Mouse (Mus musculus): ENCODE measurements at regions not wholly inside any gene's neighbourhood (a gene's known extent, or its start where the extent isn't known, plus 50 kb on each side); places are given as distances from the start of the nearest gene placed in this dataset.

GRCm38 (mm10) chr11:32965418-32965817 lies 141.0 kb upstream of the Smim23 start:
- no peaks in the 10 kb centered on the region; the same call in 1 of the 2 replicates for H3K4me1 ChIP-seq
- 62% methylated on average over 2 of the region's 2 CpGs for WGBS

GRCm38 (mm10) chr11:32963625-32964293 lies 139.4 kb upstream of the Smim23 start:
- no peak overlapping the region for H3K27ac ChIP-seq (replicated peaks)
- ATAC-seq (ENCODE audit: low FRiP score) = no peak
- H3K36me3 ChIP-seq = no peaks in the 10 kb centered on the region
- H3K4me2 ChIP-seq = no peak overlapping the region
- H3K9me3 ChIP-seq (replicated peaks) = no peaks in the 10 kb centered on the region
- H3K4me1 ChIP-seq = no peaks in the 10 kb centered on the region; the same call in 1 of the 2 replicates
- no peak overlapping the region for H3K9ac ChIP-seq (replicated peaks)
- WGBS = 21% methylated on average over 6 of the region's 6 CpGs
- no peak overlapping the region for H3K4me3 ChIP-seq (replicated peaks)
- no peaks in the 10 kb centered on the region for H3K27me3 ChIP-seq (replicated peaks)

More at GRCm38 (mm10) chr11:32965418-32965817, 141.0 kb upstream of the Smim23 start:
- Histone ChIP-seq H3K4me3 (replicated peaks) (no peak overlapping the region), H3K9me3 (replicated peaks) (no peaks in the 10 kb centered on the region), H3K27ac (replicated peaks) (no peak overlapping the region), H3K27me3 (replicated peaks) (no peaks in the 10 kb centered on the region), H3K4me2 (no peak overlapping the region), H3K9ac (replicated peaks) (no peak overlapping the region), H3K36me3 (no peaks in the 10 kb centered on the region)
- no peak for ATAC-seq (ENCODE audit: low FRiP score)

GRCm38 (mm10) chr11:32961600-32961999 lies 137.2 kb upstream of the Smim23 start:
- H3K9me3 ChIP-seq (replicated peaks) = no peaks in the 10 kb centered on the region
- 77% methylated on average over 3 of the region's 3 CpGs for WGBS
- no peak overlapping the region for H3K4me3 ChIP-seq (replicated peaks)
- H3K4me2 ChIP-seq = no peak overlapping the region
- H3K36me3 ChIP-seq = no peaks in the 10 kb centered on the region
- H3K4me1 ChIP-seq = no peaks in the 10 kb centered on the region; the same call in 1 of the 2 replicates
- no peaks in the 10 kb centered on the region for H3K27me3 ChIP-seq (replicated peaks)
- ATAC-seq (ENCODE audit: low FRiP score) = no peak
- H3K27ac ChIP-seq (replicated peaks) = no peak overlapping the region
- H3K9ac ChIP-seq (replicated peaks) = no peak overlapping the region

- ATAC-seq (ENCODE audit: low FRiP score) = no peak
Observed at GRCm38 (mm10) chr11:32958961-32959360, 134.6 kb upstream of the Smim23 start.

GRCm38 (mm10) chr11:32956993-32957392 lies 132.6 kb upstream of the Smim23 start:
- Histone ChIP-seq H3K36me3 (no peaks in the 10 kb centered on the region), H3K4me1 (no peaks in the 10 kb centered on the region), H3K4me2 (no peak overlapping the region), H3K27me3 (replicated peaks) (no peaks in the 10 kb centered on the region), H3K9me3 (replicated peaks) (no peaks in the 10 kb centered on the region), H3K27ac (replicated peaks) (no peak overlapping the region), H3K4me3 (replicated peaks) (no peak overlapping the region), H3K9ac (replicated peaks) (no peak overlapping the region)
- peak; percentile 70; the same call in 1 of the 2 replicates for ATAC-seq (ENCODE audit: low FRiP score)
- 38% methylated on average over 7 of the region's 7 CpGs for WGBS

More at GRCm38 (mm10) chr11:32958961-32959360, 134.6 kb upstream of the Smim23 start:
- Histone ChIP-seq H3K27ac (replicated peaks) (no peak overlapping the region), H3K9ac (replicated peaks) (no peak overlapping the region), H3K4me1 (no peaks in the 10 kb centered on the region; the same call in 1 of the 2 replicates), H3K9me3 (replicated peaks) (no peaks in the 10 kb centered on the region), H3K4me2 (no peak overlapping the region), H3K27me3 (replicated peaks) (no peaks in the 10 kb centered on the region), H3K4me3 (replicated peaks) (no peak overlapping the region), H3K36me3 (no peaks in the 10 kb centered on the region)
- WGBS = 25% methylated on average over 5 of the region's 5 CpGs

GRCm38 (mm10) chr11:32952271-32952670 lies 127.9 kb upstream of the Smim23 start:
- Histone ChIP-seq H3K27ac (replicated peaks) (no peak overlapping the region), H3K9ac (replicated peaks) (no peak overlapping the region), H3K27me3 (replicated peaks) (no peaks in the 10 kb centered on the region), H3K36me3 (no peaks in the 10 kb centered on the region), H3K4me2 (no peak overlapping the region), H3K4me3 (replicated peaks) (no peak overlapping the region), H3K4me1 (no peaks in the 10 kb centered on the region), H3K9me3 (replicated peaks) (no peaks in the 10 kb centered on the region)
- ATAC-seq (ENCODE audit: low FRiP score) = no peak

- 78% methylated on average over 4 of the region's 4 CpGs for WGBS
Observed at GRCm38 (mm10) chr11:32948132-32948531, 123.7 kb upstream of the Smim23 start.

GRCm38 (mm10) chr11:32946481-32947001 lies 122.1 kb upstream of the Smim23 start:
- no peak overlapping the region for H3K4me3 ChIP-seq (replicated peaks)
- H3K9me3 ChIP-seq (replicated peaks) = no peaks in the 10 kb centered on the region
- no peaks in the 10 kb centered on the region for H3K36me3 ChIP-seq
- H3K9ac ChIP-seq (replicated peaks) = no peak overlapping the region
- no peak overlapping the region for H3K27ac ChIP-seq (replicated peaks)
- no peak for ATAC-seq (ENCODE audit: low FRiP score)
- 71% methylated on average over 3 of the region's 3 CpGs for WGBS
- H3K27me3 ChIP-seq (replicated peaks) = no peaks in the 10 kb centered on the region
- H3K4me1 ChIP-seq = peaks cover 4% of the 10 kb centered on the region; the same call in 1 of the 2 replicates
- H3K4me2 ChIP-seq = no peak overlapping the region

More at GRCm38 (mm10) chr11:32948132-32948531, 123.7 kb upstream of the Smim23 start:
- no peak overlapping the region for H3K4me3 ChIP-seq (replicated peaks)
- no peaks in the 10 kb centered on the region for H3K4me1 ChIP-seq
- H3K9ac ChIP-seq (replicated peaks) = no peak overlapping the region
- ATAC-seq (ENCODE audit: low FRiP score) = no peak
- H3K4me2 ChIP-seq = no peak overlapping the region
- H3K36me3 ChIP-seq = no peaks in the 10 kb centered on the region
- H3K27me3 ChIP-seq (replicated peaks) = no peaks in the 10 kb centered on the region
- H3K9me3 ChIP-seq (replicated peaks) = no peaks in the 10 kb centered on the region
- no peak overlapping the region for H3K27ac ChIP-seq (replicated peaks)

- Histone ChIP-seq H3K4me1 (peaks cover 8% of the 10 kb centered on the region; the same call in 1 of the 2 replicates), H3K27me3 (replicated peaks) (no peaks in the 10 kb centered on the region), H3K27ac (replicated peaks) (no peak overlapping the region), H3K4me3 (replicated peaks) (no peak overlapping the region), H3K36me3 (no peaks in the 10 kb centered on the region), H3K4me2 (no peak overlapping the region), H3K9ac (replicated peaks) (no peak overlapping the region), H3K9me3 (replicated peaks) (no peaks in the 10 kb centered on the region)
- WGBS = 91% methylated on average over 2 of the region's 2 CpGs
- no peak for ATAC-seq (ENCODE audit: low FRiP score)
Observed at GRCm38 (mm10) chr11:32945071-32945470, 120.7 kb upstream of the Smim23 start.

GRCm38 (mm10) chr11:32941331-32942009 lies 117.1 kb upstream of the Smim23 start:
- Histone ChIP-seq H3K36me3 (no peaks in the 10 kb centered on the region), H3K4me2 (no peak overlapping the region), H3K9me3 (replicated peaks) (no peaks in the 10 kb centered on the region), H3K27me3 (replicated peaks) (0 out of 2 replicates have a peak, but pooled peaks cover 3% of the 10 kb centered on the region), H3K9ac (replicated peaks) (no peak overlapping the region), H3K27ac (replicated peaks) (peak overlapping the region; percentile 65), H3K4me3 (replicated peaks) (no peak overlapping the region), H3K4me1 (peaks cover 8% of the 10 kb centered on the region; the same call in 1 of the 2 replicates)
- no peak for ATAC-seq (ENCODE audit: low FRiP score)
- WGBS = 61% methylated on average over 5 of the region's 5 CpGs

- no peak overlapping the region for H3K4me3 ChIP-seq (replicated peaks)
- H3K9ac ChIP-seq (replicated peaks) = no peak overlapping the region
- no peak overlapping the region for H3K27ac ChIP-seq (replicated peaks)
- 82% methylated on average over 1 of the region's 1 CpGs for WGBS
- 0 out of 2 replicates have a peak, but pooled peaks cover 3% of the 10 kb centered on the region for H3K27me3 ChIP-seq (replicated peaks)
- ATAC-seq (ENCODE audit: low FRiP score) = no peak
- H3K36me3 ChIP-seq = no peaks in the 10 kb centered on the region
- peaks cover 8% of the 10 kb centered on the region; the same call in 1 of the 2 replicates for H3K4me1 ChIP-seq
- no peak overlapping the region for H3K4me2 ChIP-seq
- no peaks in the 10 kb centered on the region for H3K9me3 ChIP-seq (replicated peaks)
Observed at GRCm38 (mm10) chr11:32939102-32939501, 114.7 kb upstream of the Smim23 start.

- H3K27ac ChIP-seq (replicated peaks) = no peak overlapping the region
- ATAC-seq (ENCODE audit: low FRiP score) = no peak
- no peaks in the 10 kb centered on the region for H3K36me3 ChIP-seq
- H3K27me3 ChIP-seq (replicated peaks) = 0 out of 2 replicates have a peak, but pooled peaks cover 6% of the 10 kb centered on the region
- 50% methylated on average over 1 of the region's 1 CpGs for WGBS
- H3K4me3 ChIP-seq (replicated peaks) = no peak overlapping the region
- peaks cover 8% of the 10 kb centered on the region; the same call in 1 of the 2 replicates for H3K4me1 ChIP-seq
- H3K9ac ChIP-seq (replicated peaks) = no peak overlapping the region
- H3K9me3 ChIP-seq (replicated peaks) = no peaks in the 10 kb centered on the region
- H3K4me2 ChIP-seq = no peak overlapping the region
Observed at GRCm38 (mm10) chr11:32937167-32937566, 112.8 kb upstream of the Smim23 start.
